Mouse (Mus musculus): Measurements from ENCODE around the gene Tgm4.

The Tgm4 gene

GRCm38 (mm10) chr9:123109188-123109587 is 74.7 kb downstream of the Tgm4 start:
- DNase-seq: no peak

- DNase-seq: no peak
These were observed 77.3 kb downstream of the Tgm4 start for GRCm38 (mm10) chr9:123111751-123112221.

GRCm38 (mm10) chr9:123112805-123113521 is 78.4 kb downstream of the Tgm4 start, which contains the start of the genes Zdhhc3 and Exosc7:
Zdhhc3 (minus strand) TSS chr9:123113205.
Exosc7 (plus strand) TSS chr9:123113215.
- peak; percentile 91 to 96 for DNase-seq

GRCm38 (mm10) chr9:123113931-123114330 is 79.4 kb downstream of the Tgm4 start:
- DNase-seq: peak; percentile 29 to 30

- DNase-seq: no peak
These were observed 81.0 kb downstream of the Tgm4 start for GRCm38 (mm10) chr9:123115566-123115965.

All from cerebellum, postnatal 14 days (tissue).